Mouse (Mus musculus): ENCODE data around the gene Gm28230.

The Gm28230 gene

GRCm38 (mm10) chr2:74739869-74740268, 13.3 kb downstream of the Gm28230 start:
- no peak for DNase-seq (ENCODE audit: low spot score in 2 of 2)

DNA sequence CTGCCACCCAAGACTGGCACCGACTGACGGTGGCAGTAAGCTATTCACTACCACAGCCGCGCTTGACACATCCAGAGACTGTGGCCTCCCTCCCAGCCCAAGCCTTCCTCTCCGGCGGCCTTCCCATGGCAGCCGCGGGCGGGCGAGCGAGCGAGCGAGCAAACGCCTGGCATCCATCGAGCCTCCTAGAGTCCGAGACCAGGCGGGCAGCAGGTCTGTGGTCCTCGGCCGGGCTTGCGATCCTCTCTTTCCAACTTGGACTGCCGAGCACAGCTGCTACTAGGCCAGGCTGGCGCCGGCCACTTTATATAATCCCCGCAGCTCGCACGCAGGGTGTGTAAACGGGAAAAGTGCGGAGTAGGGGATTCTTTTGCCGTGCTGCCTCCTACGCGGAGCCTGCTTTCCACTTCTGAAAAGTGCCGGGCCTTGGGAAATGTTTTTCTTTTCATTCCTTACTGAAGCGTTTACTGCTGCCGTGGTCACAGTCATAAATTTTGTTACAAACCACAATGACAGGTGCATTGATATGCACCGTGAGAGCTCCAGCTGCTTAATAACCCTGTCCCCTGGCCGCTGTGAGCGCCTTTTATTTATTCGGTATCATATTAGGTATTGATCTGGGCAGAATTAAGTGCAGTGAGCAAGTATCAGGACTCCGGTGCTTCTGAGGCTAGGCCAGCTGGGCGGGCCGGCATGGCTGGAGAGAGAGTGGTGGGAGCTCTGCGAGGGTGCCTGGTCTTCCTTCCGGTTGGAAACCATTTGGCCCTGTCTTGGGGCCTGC, 14.0 kb downstream of the Gm28230 start:
- no peak for DNase-seq (ENCODE audit: low spot score in 2 of 2)

GRCm38 (mm10) chr2:74741252-74741978, 14.9 kb downstream of the Gm28230 start:
- DNase-seq (ENCODE audit: low spot score in 2 of 2) = no peak

DNA sequence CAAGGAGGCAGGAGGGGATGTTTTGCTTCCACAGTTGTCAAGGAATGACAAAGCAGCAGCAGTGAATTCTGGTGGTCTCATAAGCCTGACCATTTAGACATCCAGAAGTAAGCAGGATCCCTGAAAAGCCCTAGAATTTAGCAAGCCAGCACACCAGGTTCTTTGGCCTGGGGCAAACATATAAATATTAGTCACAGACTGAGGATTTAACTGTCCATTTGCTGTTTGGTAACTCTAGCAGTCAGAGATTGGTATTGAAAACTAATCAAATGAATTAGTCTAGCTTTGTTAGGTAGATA, 15.4 kb downstream of the Gm28230 start:
- DNase-seq (ENCODE audit: low spot score in 2 of 2) = no peak

GRCm38 (mm10) chr2:74745540-74746297, 19.2 kb downstream of the Gm28230 start:
- DNase-seq (ENCODE audit: low spot score in 2 of 2) = no peak

- DNase-seq (ENCODE audit: low spot score in 2 of 2) = no peak
Observed at GRCm38 (mm10) chr2:74746298-74746921, 19.9 kb downstream of the Gm28230 start.

GRCm38 (mm10) chr2:74747006-74747405, 20.5 kb downstream of the Gm28230 start:
- DNase-seq (ENCODE audit: low spot score in 2 of 2) = no peak

- DNase-seq (ENCODE audit: low spot score in 2 of 2) = no peak
Observed at GRCm38 (mm10) chr2:74747661-74748141, 21.2 kb downstream of the Gm28230 start.

GRCm38 (mm10) chr2:74748436-74748995, 22.0 kb downstream of the Gm28230 start:
- no peak for DNase-seq (ENCODE audit: low spot score in 2 of 2)

- DNase-seq (ENCODE audit: low spot score in 2 of 2) = no peak
Observed at GRCm38 (mm10) chr2:74749337-74750121, 23.0 kb downstream of the Gm28230 start.

DNA sequence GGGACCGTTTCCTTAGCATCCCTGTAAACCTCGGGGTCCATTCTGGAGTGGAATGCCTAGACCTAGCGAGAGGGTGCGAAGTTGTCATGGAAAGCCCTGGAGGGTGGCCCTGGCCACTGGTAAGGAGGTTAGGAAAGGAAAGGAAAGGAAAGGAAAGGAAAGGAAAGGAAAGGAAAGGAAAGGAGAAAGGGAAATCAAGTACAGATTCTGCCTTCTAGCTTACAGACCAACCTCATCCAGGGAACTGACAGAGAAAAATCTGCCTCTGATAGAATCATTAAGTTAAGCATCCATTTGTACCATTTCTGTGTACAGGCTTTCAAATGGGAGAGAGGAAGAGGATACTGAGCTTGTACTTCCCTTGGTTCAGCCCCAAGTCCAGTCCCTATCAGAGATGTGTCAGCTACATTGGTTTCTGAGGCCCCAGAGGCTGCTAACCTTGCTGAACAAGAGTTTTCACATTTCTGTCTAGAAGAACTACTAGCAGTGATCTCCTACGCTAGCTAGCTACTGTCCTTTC, 24.3 kb downstream of the Gm28230 start:
- DNase-seq (ENCODE audit: low spot score in 2 of 2) = no peak

GRCm38 (mm10) chr2:74751861-74752260, 25.3 kb downstream of the Gm28230 start:
- no peak for DNase-seq (ENCODE audit: low spot score in 2 of 2)

DNA sequence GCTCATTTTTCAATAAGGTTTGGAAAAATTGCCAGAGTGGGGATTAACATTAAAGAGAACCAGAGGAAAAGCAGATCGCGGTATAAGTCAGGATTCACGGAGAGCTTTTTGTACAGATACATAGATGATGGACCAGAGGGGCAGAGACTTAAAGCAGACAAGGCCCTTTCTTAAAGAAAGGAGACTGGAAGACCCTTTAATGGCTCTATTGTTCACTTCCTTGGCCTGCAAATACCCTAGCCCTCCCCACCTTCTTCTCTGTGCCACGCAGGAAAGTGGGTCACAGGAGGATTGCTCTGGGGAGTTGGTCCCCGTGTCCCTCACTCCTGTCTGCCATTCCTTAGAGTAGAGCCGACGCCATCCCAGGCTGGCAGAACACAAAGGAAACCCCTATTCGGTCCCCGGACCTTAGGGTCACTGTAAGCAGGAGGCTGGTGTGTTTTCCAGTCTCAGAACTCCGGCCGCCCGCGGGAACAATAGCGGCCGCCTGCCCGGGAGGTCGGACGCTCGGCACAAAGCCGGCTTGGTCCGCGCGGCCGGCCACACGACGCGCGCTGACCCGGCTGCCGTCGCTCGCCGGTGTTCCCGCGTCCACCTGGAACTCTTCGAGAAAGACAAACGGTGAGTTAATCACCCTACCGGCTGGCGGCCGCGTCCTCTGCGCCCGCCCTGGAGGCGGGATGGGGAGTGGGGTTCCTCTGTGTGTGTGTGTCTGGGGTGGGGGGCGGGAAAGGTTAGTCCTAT, 26.1 kb downstream of the Gm28230 start:
- DNase-seq (ENCODE audit: low spot score in 2 of 2) = no peak

GRCm38 (mm10) chr2:74753175-74753523, 26.6 kb downstream of the Gm28230 start:
- DNase-seq (ENCODE audit: low spot score in 2 of 2) = no peak

- no peak for DNase-seq (ENCODE audit: low spot score in 2 of 2)
Observed at GRCm38 (mm10) chr2:74753711-74754110, 27.2 kb downstream of the Gm28230 start.

GRCm38 (mm10) chr2:74760146-74760545, 33.6 kb downstream of the Gm28230 start:
- no peak for DNase-seq (ENCODE audit: low spot score in 2 of 2)

DNA sequence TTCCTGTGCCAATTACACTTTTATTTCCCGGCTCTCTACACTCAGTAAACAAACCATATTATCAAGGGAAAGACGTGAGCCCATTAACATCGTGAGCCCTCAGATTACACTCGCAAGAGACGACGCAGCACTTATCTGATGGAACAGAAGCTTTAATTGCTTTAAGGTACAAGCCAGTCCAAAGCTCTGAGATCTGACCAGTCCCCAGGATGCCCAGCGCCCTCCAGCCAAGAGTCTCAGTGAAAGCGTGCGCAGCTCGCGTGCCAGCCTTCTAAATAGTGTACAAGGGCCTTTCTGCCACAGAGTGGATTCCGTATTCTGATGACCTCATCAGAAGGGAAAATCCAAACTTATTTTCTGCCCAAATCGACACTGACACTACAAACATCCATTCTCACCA, 35.4 kb downstream of the Gm28230 start:
- no peak for DNase-seq (ENCODE audit: low spot score in 2 of 2)

DNA sequence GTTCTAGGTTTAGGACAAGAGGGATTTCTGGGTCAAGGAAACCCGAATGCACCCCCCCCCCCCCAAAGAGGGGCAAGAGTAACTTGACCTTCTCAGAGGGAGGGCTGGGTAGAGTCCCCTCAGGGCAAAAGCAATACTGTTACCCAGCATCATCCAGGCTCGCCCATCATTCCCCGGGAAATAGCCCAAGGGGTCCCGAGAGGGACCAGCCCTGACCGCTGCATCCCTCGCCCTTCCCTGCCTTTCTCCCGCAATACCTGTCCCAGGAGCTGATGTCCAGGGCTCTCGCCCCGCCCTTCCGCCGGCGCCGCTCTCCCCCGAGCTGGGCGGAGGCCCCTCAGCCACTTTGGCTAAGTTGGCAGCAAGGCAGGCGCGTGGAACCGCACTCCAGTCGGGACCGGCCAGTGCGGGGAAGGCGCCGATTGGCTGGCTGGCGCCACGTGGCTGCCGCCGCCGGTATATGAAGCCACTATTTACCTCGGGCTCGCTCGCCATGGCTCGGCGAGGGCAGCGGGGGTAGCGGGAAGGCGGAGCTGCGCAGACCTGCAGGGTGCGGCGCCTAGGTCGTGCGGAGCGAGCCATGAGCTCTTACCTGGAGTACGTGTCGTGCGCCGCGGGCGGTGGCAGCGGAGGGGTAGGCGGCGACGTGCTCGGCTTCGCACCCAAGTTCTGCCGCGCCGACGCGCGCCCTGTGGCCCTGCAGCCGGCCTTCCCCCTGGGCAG, 36.2 kb downstream of the Gm28230 start, which contains the start of gene Hoxd1:
Gene Hoxd1 (plus strand): TSS at position 459 of the 723 bp plus-strand sequence.
- no peak for DNase-seq (ENCODE audit: low spot score in 2 of 2)

DNA sequence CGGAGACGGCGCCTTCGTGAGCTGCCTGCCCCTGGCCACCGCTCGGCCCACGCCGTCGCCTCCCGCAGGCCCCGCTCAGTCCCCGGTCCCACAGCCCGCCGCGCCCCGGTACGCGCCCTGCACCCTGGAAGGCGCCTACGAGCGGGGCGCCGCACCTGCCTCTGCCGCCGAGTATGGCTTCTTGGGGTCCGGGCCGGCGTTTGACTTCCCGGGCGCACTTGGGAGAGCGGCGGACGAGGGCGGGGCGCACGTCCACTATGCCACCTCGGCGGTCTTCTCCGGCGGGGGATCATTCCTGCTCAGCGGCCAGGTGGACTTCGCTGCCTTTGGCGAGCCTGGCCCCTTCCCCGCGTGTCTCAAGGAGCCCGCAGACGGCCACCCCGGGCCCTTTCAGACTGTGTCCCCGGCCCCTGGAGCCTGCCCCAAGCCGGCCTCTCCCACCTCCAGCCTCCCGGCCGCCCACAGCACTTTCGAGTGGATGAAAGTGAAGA, 36.8 kb downstream of the Gm28230 start:
- DNase-seq (ENCODE audit: low spot score in 2 of 2) = no peak
